Mouse (Mus musculus) ES-E14 (cell line): ENCODE measurements around the gene Lpcat3.

Experiments
- CHD2 ChIP-seq: IDR thresholded peaks from 2 replicates; pipeline ENCODE4 v1.6.1; 2014; ENCODE audit warnings: mild to moderate bottlenecking, low read depth, low read length, inconsistent platforms
- MAFK ChIP-seq: IDR thresholded peaks from 2 replicates; pipeline ENCODE4 v1.6.1; 2014; ENCODE audit warnings: mild to moderate bottlenecking, low read depth, low read length, inconsistent platforms; ENCODE audit not compliant: insufficient read depth
- ZC3H11A ChIP-seq: IDR thresholded peaks from 2 replicates; pipeline ENCODE4 v1.6.1; 2012; ENCODE audit warnings: low read depth, mild to moderate bottlenecking, inconsistent platforms, low read length, borderline replicate concordance
- ZNF384 ChIP-seq: IDR thresholded peaks from 2 replicates; pipeline ENCODE4 v1.6.1; 2012; ENCODE audit warnings: low read depth, low read length, inconsistent platforms

GRCm38 (mm10) chr6:124690517-124690916, 27.7 kb downstream of the Lpcat3 start:
- TF ChIP-seq CHD2 (no peak), ZNF384 (no peak), ZC3H11A (no peak), MAFK (no peak)
